Mouse (Mus musculus): ENCODE data around the gene Khdc3. TPM values are rescaled to one million over a fixed set of nuclear protein-coding genes. Genes with fewer than 3 reads are reported as not detected.

Khdc3 gene
- not detected for total RNA-seq (2021)
- not detected in 2 replicates for polyA plus RNA-seq (2012; rRNA removed)
- long read RNA-seq: 0 reads

DNA sequence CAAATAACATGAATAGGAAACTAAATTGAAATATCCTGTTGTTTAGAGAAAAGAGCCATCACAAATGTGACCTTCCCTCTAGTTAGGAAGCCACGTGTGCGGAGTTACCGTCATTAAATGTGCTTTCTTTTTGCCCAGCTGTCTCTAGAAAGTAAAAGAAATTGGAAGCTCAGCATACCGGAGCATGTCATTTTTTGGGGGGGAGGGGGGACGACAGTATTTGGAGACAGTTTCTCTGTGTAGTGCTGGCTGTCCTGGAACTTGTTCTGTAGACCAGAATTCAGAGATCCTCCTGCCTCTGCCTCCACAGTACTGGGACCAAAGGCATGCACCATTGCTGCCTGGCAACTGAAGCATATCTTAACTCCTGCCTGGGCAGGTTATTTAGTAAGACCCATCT, at the start of gene Khdc3:
TSS of gene Khdc3 (plus strand) at position 301 of the 400 bp plus-strand sequence.
- no peak within 1 kb of the TSS for H3K9ac ChIP-seq (ENCODE audit: low read depth, low read length)
- WGBS: 84% methylated on average over 5 of the region's 5 CpGs
- TF ChIP-seq EP300 (IDR thresholded peaks at IDR 0.05; ENCODE audit: insufficient read depth, low read depth, low read length): no peak
- TF ChIP-seq CTCF (IDR thresholded peaks at IDR 0.05): no peak
- no peak for TF ChIP-seq POLR2A (IDR thresholded peaks at IDR 0.05; ENCODE audit: insufficient read depth, low read depth, low read length)
- no peaks in the 10 kb centered on the region for H3K4me1 ChIP-seq (ENCODE audit: control insufficient read depth, insufficient read depth, low read length)
- no peak for DNase-seq
- intact Hi-C loops (cut with DNase I): no loop called here
- no peaks in the 10 kb centered on the region for H3K79me2 ChIP-seq (replicated peaks; ENCODE audit: control insufficient read depth, insufficient read depth, low read length)
- H3K27ac ChIP-seq: no peak within 1 kb of the TSS
- H3K4me3 ChIP-seq: no peak within 1 kb of the TSS
- peaks cover 3% of the 10 kb centered on the region; the same call in 1 of the 2 replicates for H3K27me3 ChIP-seq (ENCODE audit: control insufficient read depth, insufficient read depth, low read length)
- no peaks in the 10 kb centered on the region for H3K36me3 ChIP-seq (ENCODE audit: control insufficient read depth, insufficient read depth, low read length)

DNA sequence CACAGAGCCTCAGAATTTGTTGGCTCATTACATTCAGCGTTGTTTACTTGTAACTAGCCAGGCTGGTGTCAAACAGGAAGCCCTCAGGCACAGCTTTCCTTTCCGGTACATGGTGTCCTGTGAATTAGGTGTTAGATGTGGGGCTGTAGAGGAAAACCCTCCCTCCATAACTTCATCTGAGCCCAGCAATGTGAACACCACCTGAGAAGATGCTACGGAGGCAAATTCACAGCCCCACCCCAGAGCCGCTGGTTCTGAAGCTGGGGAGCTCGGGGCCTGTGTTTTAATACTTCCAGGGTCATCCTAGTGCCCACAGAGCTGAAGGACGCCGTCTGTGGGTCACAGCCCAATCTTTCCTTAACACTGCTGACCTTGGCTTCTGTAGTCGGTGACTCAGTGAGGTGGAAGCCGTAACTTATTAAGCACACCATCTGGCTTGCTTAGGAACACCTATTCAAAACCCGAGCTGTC, 46.2 kb upstream of the Khdc3 start:
- peaks cover 7% of the 10 kb centered on the region for H3K4me1 ChIP-seq (ENCODE audit: control insufficient read depth, insufficient read depth, low read length)
- H3K79me2 ChIP-seq (replicated peaks; ENCODE audit: control insufficient read depth, insufficient read depth, low read length): no peaks in the 10 kb centered on the region
- intact Hi-C loops (cut with DNase I): no loop called here
- H3K9ac ChIP-seq (ENCODE audit: low read depth, low read length): peak overlapping the region; percentile 37; the same call in 1 of the 2 replicates
- 43% methylated on average over 10 of the region's 10 CpGs for WGBS
- H3K36me3 ChIP-seq (ENCODE audit: control insufficient read depth, insufficient read depth, low read length): no peaks in the 10 kb centered on the region
- H3K27ac ChIP-seq: peak overlapping the region; percentile 41
- TF ChIP-seq EP300 (IDR thresholded peaks at IDR 0.05; ENCODE audit: insufficient read depth, low read depth, low read length) (peak; percentile 85), POLR2A (IDR thresholded peaks at IDR 0.05; ENCODE audit: insufficient read depth, low read depth, low read length) (no peak), CTCF (IDR thresholded peaks at IDR 0.05) (no peak)
- H3K4me3 ChIP-seq: no peak overlapping the region
- no peaks in the 10 kb centered on the region for H3K27me3 ChIP-seq (ENCODE audit: control insufficient read depth, insufficient read depth, low read length)
- DNase-seq: peak in 1 of 2 experiments; percentile 29

GRCm38 (mm10) chr9:73059224-73059623, 42.4 kb upstream of the Khdc3 start:
- WGBS: 84% methylated on average over 4 of the region's 4 CpGs
- Histone ChIP-seq H3K9ac (ENCODE audit: low read depth, low read length) (no peak overlapping the region), H3K27me3 (ENCODE audit: control insufficient read depth, insufficient read depth, low read length) (no peaks in the 10 kb centered on the region), H3K27ac (no peak overlapping the region), H3K4me1 (ENCODE audit: control insufficient read depth, insufficient read depth, low read length) (peaks cover 7% of the 10 kb centered on the region), H3K36me3 (ENCODE audit: control insufficient read depth, insufficient read depth, low read length) (no peaks in the 10 kb centered on the region), H3K4me3 (no peak overlapping the region), H3K79me2 (replicated peaks; ENCODE audit: control insufficient read depth, insufficient read depth, low read length) (no peaks in the 10 kb centered on the region)
- no peak for DNase-seq
- no peak for TF ChIP-seq CTCF (IDR thresholded peaks at IDR 0.05)
- intact Hi-C loops (cut with DNase I): no loop called here

DNA sequence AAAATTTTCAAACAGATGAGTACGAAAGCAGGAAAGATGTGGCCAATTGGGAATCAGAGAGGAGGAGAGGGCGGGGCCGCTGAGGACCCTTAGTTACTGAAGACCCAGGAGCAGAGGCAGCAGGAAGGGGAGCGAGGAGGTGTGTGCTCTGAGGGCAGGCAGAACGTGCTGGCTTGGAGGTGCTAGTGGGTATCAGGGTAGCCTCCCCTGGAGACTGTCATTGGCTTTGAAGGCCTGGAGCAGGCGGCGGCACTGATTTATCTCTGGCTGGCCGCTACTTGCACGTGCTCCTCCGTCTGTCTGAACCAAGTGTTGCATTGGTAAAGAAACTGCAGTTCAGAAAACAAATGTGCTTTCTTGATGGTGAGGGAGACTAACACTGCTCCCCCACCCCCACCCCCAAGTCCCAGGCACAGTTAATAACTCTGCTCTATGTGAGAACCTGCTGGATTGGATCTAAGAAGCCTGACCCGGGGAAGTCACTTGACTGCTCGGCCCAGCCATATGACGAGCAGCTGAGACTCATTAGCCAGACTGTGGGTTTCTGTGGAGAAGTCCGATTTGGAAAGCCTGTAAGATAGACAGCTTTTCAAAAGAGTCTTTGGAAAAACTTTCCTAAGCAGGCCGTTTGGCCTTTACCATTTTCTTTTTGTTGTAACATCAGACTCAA, 37.9 kb upstream of the Khdc3 start:
- Histone ChIP-seq H3K27me3 (ENCODE audit: control insufficient read depth, insufficient read depth, low read length) (no peaks in the 10 kb centered on the region), H3K9ac (ENCODE audit: low read depth, low read length) (no peak overlapping the region), H3K79me2 (replicated peaks; ENCODE audit: control insufficient read depth, insufficient read depth, low read length) (no peaks in the 10 kb centered on the region), H3K4me3 (no peak overlapping the region), H3K27ac (no peak overlapping the region), H3K36me3 (ENCODE audit: control insufficient read depth, insufficient read depth, low read length) (no peaks in the 10 kb centered on the region), H3K4me1 (ENCODE audit: control insufficient read depth, insufficient read depth, low read length) (peaks cover 3% of the 10 kb centered on the region)
- TF ChIP-seq EP300 (IDR thresholded peaks at IDR 0.05; ENCODE audit: insufficient read depth, low read depth, low read length) (no peak), POLR2A (IDR thresholded peaks at IDR 0.05; ENCODE audit: insufficient read depth, low read depth, low read length) (no peak), CTCF (IDR thresholded peaks at IDR 0.05) (no peak)
- WGBS: 50% methylated on average over 15 of the region's 15 CpGs
- intact Hi-C loops (cut with DNase I): no loop called here
- DNase-seq: no peak

GRCm38 (mm10) chr9:73067086-73067485, 34.5 kb upstream of the Khdc3 start:
- H3K4me3 ChIP-seq: no peak overlapping the region
- DNase-seq: no peak
- 0 out of 2 replicates have a peak overlapping the region, but pooled peaks have one; percentile 35 for H3K9ac ChIP-seq (ENCODE audit: low read depth, low read length)
- no peaks in the 10 kb centered on the region for H3K27me3 ChIP-seq (ENCODE audit: control insufficient read depth, insufficient read depth, low read length)
- WGBS: 44% methylated on average over 10 of the region's 10 CpGs
- intact Hi-C loops (cut with DNase I): loop anchor here (2.0 kb wide), 1 partner anchor 22 kb away; the partner anchor contains the start of gene Rab27a
- H3K27ac ChIP-seq: no peak overlapping the region
- H3K36me3 ChIP-seq (ENCODE audit: control insufficient read depth, insufficient read depth, low read length): no peaks in the 10 kb centered on the region
- H3K4me1 ChIP-seq (ENCODE audit: control insufficient read depth, insufficient read depth, low read length): peaks cover 7% of the 10 kb centered on the region
- TF ChIP-seq CTCF (IDR thresholded peaks at IDR 0.05) (no peak), EP300 (IDR thresholded peaks at IDR 0.05; ENCODE audit: insufficient read depth, low read depth, low read length) (no peak)
- H3K79me2 ChIP-seq (replicated peaks; ENCODE audit: control insufficient read depth, insufficient read depth, low read length): no peaks in the 10 kb centered on the region

DNA sequence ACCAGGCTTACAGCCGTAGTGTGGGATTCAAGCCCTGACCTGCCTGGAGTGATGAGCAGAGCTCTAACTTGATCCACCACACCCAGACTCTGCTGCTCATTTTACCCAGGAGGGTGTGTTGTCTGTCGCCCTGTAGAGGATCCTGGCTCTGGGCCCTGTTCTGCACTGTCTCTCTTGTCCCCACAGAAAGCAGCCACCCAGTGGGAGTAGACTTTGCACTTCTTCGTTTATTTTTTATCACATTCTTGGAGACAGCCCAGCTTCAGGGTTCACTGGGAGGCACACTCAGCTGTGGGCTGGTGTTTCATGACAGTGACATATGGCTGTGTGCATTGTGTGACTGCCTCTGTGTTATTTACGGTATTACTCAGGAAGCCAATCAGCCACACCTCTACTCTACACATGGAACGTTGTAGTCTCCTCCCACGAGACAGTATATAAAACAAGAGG, 33.4 kb upstream of the Khdc3 start:
- Histone ChIP-seq H3K9ac (ENCODE audit: low read depth, low read length) (no peak overlapping the region), H3K79me2 (replicated peaks; ENCODE audit: control insufficient read depth, insufficient read depth, low read length) (no peaks in the 10 kb centered on the region), H3K4me1 (ENCODE audit: control insufficient read depth, insufficient read depth, low read length) (peaks cover 7% of the 10 kb centered on the region), H3K36me3 (ENCODE audit: control insufficient read depth, insufficient read depth, low read length) (no peaks in the 10 kb centered on the region), H3K4me3 (no peak overlapping the region), H3K27ac (peak overlapping the region; percentile 18; the same call in 1 of the 2 replicates), H3K27me3 (ENCODE audit: control insufficient read depth, insufficient read depth, low read length) (no peaks in the 10 kb centered on the region)
- intact Hi-C loops (cut with DNase I): no loop called here
- DNase-seq: peak in 1 of 2 experiments; percentile 40
- WGBS: 34% methylated on average over 6 of the region's 6 CpGs
- TF ChIP-seq CTCF (IDR thresholded peaks at IDR 0.05) (no peak), POLR2A (IDR thresholded peaks at IDR 0.05; ENCODE audit: insufficient read depth, low read depth, low read length) (no peak)

Measured in heart, adult 2 months (tissue).